Mouse (Mus musculus) left cerebral cortex, adult 2 months (tissue): ENCODE measurements at regions not wholly inside any gene's neighbourhood (a gene's known extent, or its start where the extent isn't known, plus 50 kb on each side); places are given as distances from the start of the nearest gene placed in this dataset.

ENCODE experiments used
- DNase-seq, 2 experiments: peaks; one replicate each; pipeline ENCODE4 v3.0.0; 2021 to 2022; ENCODE audit warnings: low spot score in 2 of 2, mixed read lengths in 1 of 2; ENCODE audit errors: extremely low spot score in 1 of 2
- H3K27ac ChIP-seq: fragments of 200-600 bp; 2 replicates; pipeline ENCODE4 v1.8.1; 2022
- H3K4me3 ChIP-seq: fragments of 200-600 bp; 2 replicates; pipeline ENCODE4 v1.8.1; 2022
- CTCF ChIP-seq: fragments of 200-600 bp; IDR thresholded peaks from 2 replicates; pipeline ENCODE4 v1.8.1; 2022; ENCODE audit warnings: antibody characterized with exemption, mild to moderate bottlenecking, moderate library complexity
- intact Hi-C: fragments of 180-260 bp; cut with DNase I; formaldehyde crosslinking; loops from one replicate; pipeline ENCODE4 v1.15.1; 2025

GRCm38 (mm10) chr10:46905337-46905736, 1327.7 kb downstream of the Hace1 start:
- intact Hi-C loops, result no loop called here
- no peak overlapping the region for H3K27ac ChIP-seq
- TF ChIP-seq CTCF, result no peak
- no peak overlapping the region for H3K4me3 ChIP-seq
- DNase-seq, result no peak

- no peak overlapping the region for H3K27ac ChIP-seq
- no peak for TF ChIP-seq CTCF
- H3K4me3 ChIP-seq, result no peak overlapping the region
- intact Hi-C loops, result no loop called here
- DNase-seq, result no peak
Measured at GRCm38 (mm10) chr10:46922527-46923200, 1345.0 kb downstream of the Hace1 start.

GRCm38 (mm10) chr10:46934311-46934710, 1356.7 kb downstream of the Hace1 start:
- intact Hi-C loops, result no loop called here
- Histone ChIP-seq H3K4me3 (no peak overlapping the region), H3K27ac (no peak overlapping the region)
- DNase-seq, result no peak
- no peak for TF ChIP-seq CTCF

GRCm38 (mm10) chr10:46936248-46936970, 1358.8 kb downstream of the Hace1 start:
- H3K27ac ChIP-seq, result no peak overlapping the region
- DNase-seq, result no peak
- intact Hi-C loops, result no loop called here
- no peak for TF ChIP-seq CTCF
- no peak overlapping the region for H3K4me3 ChIP-seq

- no peak for TF ChIP-seq CTCF
- Histone ChIP-seq H3K27ac (no peak overlapping the region), H3K4me3 (no peak overlapping the region)
- DNase-seq, result no peak
- intact Hi-C loops, result no loop called here
Measured at GRCm38 (mm10) chr10:46939338-46939737, 1361.7 kb downstream of the Hace1 start.

- Histone ChIP-seq H3K4me3 (no peak overlapping the region), H3K27ac (no peak overlapping the region)
- no peak for TF ChIP-seq CTCF
- intact Hi-C loops, result no loop called here
- no peak for DNase-seq
Measured at GRCm38 (mm10) chr10:46939819-46940218, 1362.2 kb downstream of the Hace1 start.

- intact Hi-C loops, result no loop called here
- no peak for TF ChIP-seq CTCF
- H3K4me3 ChIP-seq, result no peak overlapping the region
- no peak overlapping the region for H3K27ac ChIP-seq
- DNase-seq, result no peak
Measured at GRCm38 (mm10) chr10:46952940-46953339, 1375.3 kb downstream of the Hace1 start.

- intact Hi-C loops, result no loop called here
- H3K27ac ChIP-seq, result no peak overlapping the region
- TF ChIP-seq CTCF, result no peak
- no peak for DNase-seq
- no peak overlapping the region for H3K4me3 ChIP-seq
Measured at GRCm38 (mm10) chr10:46954701-46955100, 1377.1 kb downstream of the Hace1 start.

GRCm38 (mm10) chr10:46980410-46980809, 1402.8 kb downstream of the Hace1 start:
- Histone ChIP-seq H3K4me3 (no peak overlapping the region), H3K27ac (no peak overlapping the region)
- DNase-seq, result no peak
- TF ChIP-seq CTCF, result no peak
- intact Hi-C loops, result no loop called here

- Histone ChIP-seq H3K27ac (no peak overlapping the region), H3K4me3 (no peak overlapping the region)
- intact Hi-C loops, result no loop called here
- no peak for TF ChIP-seq CTCF
- no peak for DNase-seq
Measured at GRCm38 (mm10) chr10:46999701-47000100, 1422.1 kb downstream of the Hace1 start.

GRCm38 (mm10) chr10:47028765-47029164, 1451.1 kb downstream of the Hace1 start:
- no peak for TF ChIP-seq CTCF
- intact Hi-C loops, result no loop called here
- DNase-seq, result no peak
- Histone ChIP-seq H3K4me3 (no peak overlapping the region), H3K27ac (peak overlapping the region; percentile 17; the same call in 1 of the 2 replicates)

GRCm38 (mm10) chr10:47054672-47055071, 1477.0 kb downstream of the Hace1 start:
- intact Hi-C loops, result no loop called here
- Histone ChIP-seq H3K27ac (no peak overlapping the region), H3K4me3 (no peak overlapping the region)
- DNase-seq, result no peak
- no peak for TF ChIP-seq CTCF

GRCm38 (mm10) chr10:47102551-47102950, 1524.9 kb downstream of the Hace1 start:
- TF ChIP-seq CTCF, result no peak
- Histone ChIP-seq H3K4me3 (no peak overlapping the region), H3K27ac (no peak overlapping the region)
- intact Hi-C loops, result no loop called here
- peak in 1 of 2 experiments; percentile 14 for DNase-seq
